Mouse (Mus musculus): Measurements from ENCODE around the gene Cd27. TPM values are rescaled to one million over a fixed set of nuclear protein-coding genes. Genes with fewer than 3 reads are reported as not detected.

Cd27 gene
- total RNA-seq, 2 experiments from 2014 or later: 0.19 to 0.68 TPM

DNA sequence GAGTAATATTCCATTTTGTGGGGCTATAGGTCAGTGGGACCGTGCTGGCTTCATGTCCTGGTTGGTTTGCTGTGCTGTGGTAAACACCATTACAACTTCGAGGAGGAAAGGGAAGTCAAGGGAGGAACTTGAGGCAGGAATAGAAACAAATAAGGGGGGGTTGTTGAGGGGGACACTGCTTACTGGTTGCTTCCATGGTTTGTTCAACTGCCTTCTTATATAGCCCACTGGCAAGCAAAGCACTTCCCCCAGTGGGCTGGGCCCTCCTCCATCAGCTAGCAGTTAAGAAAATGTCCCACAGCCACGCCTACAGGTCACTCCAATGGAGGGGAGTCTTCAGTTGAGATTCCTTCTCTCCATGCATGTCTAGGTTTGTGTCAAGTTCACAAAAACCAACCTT is 15.5 kb upstream of the Cd27 start:
- no peak for DNase-seq (ENCODE audit: low spot score)

DNA sequence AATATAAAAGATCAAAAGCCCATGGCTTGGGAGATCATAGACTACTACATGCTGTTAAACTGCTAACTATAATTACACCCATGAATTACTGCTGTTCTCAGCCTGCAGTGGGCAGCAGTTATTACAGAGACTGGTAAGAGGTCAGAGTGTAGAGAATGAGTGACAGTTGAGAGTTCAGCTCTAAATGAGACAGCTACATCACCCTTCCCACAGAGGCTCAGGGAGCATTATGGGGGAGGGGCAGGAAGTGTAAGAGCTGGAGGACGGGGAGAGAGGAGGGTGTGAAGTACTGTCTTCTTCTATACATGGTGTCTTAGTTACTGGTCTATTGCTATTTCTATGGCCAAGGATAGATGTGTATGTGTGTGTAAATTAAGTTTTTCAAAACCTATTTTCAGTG is 7.7 kb upstream of the Cd27 start:
- DNase-seq (ENCODE audit: low spot score): no peak

DNA sequence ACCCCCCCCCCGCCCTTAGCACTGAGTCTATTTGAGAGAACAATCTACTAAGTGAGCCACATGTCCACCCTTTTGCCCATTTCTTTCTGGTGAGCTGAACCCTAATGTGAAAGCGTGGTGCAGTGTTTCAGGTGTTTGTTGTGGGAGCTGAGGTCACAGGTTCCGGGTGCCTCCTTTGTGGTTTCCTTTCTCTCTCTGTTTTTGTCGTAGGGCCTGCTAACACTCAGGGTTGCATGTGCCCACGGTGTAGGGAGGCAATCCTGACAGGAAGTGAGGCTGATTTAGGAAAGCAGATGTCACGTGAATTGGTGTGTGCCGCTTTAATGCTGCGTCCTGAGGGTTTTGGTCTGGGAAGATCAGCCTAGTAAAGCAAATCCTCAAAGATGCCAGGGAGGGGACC is 4.8 kb upstream of the Cd27 start:
- no peak for DNase-seq (ENCODE audit: low spot score)

DNA sequence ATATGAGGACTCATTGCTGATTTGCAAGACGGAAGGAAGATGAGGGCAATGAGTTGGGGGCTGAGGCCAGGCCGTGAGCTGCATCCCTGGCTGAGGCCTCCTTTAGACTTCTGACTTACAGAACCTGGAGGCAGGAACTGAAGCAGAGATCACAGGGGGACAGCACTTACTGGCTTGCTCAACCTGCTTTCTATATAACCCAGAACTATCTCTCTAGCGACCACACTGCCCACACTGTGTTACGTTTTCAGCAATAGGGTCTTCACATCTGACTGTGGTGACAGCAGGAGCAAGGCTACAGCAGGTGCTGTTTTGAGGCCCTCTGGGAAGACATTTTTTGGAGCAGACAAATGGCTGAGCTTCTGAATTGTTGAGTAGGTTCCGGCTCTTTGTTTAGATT is 3.8 kb upstream of the Cd27 start:
- DNase-seq (ENCODE audit: low spot score): no peak

DNA sequence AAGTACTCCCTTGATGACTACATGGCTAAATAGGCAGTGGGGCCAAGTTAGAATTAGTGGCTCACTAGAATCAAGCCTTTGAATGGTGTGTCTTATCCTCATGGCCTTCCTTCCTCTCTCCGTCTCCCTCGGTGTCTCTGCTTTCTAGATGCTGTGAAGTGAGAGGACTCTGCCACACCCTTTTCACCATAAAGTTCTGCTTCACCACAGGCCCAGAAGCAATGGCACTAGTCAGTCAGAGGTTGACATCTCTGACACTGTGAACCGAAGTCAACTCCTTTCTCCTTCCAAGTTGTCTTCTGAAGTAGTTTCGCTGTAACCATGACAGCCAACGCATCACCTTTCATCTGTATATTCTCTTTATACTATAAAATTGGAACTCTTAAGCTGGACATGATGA is 2.7 kb upstream of the Cd27 start:
- DNase-seq (ENCODE audit: low spot score): no peak

DNA sequence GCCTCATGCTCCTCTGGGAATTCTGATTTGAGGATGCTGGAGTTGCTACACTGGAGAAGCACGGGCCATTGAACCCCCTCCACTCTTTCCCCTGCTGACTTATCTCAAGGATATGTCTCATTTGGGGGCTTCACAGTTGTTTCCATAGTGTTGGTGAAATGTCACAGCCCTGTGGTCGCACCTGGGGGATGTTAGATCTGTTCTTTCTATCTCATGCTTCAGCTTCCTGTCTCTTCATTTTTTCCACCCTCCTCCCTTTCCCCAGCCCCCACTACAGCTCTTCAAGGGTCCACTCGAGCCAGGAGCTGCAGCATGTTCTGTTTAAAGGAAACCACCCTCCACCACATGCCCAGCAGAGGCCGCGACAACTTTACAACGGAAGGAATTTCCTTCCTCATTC is 1.6 kb upstream of the Cd27 start:
- no peak for DNase-seq (ENCODE audit: low spot score)

DNA sequence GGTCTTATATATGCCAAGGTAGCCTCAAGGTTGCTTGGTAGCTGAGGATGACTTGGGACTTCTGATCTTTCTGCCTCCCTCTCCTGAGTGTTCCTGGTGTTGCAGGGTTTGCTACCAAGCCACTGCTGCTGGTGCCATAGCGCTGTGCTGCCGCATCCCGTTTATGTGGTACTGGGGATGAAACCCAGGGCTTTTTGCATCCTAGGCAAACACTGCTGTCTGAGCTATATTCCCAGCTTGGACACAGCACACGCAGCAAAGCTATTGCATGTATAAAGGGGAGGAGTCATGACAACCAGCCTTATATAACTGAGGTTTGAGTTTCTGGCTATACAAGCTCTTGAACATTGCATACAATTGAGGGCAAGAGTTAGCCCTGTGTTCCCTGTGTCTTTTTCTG is 611 bp upstream of the Cd27 start:
- no peak for DNase-seq (ENCODE audit: low spot score)

DNA sequence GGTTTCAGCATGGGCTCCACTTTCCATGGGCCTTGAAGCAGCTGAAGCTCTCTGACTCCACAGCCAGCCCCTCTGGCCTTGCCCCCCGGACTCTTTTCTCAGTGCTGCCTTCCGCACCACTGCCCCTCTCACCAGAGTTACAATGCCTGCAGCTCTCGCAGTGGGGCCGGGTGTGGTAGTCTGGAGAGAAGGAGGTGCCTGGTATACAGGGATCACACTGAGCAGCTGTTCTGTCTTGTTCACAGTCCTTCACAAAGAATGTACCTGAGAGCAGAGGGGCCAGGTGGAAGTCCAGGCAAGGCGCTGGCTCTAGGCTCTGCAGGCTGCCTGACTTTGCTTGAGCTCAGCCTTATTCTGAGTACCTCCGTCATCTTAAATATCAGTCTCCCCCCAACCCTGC is 469 bp downstream of the Cd27 start:
- DNase-seq (ENCODE audit: low spot score): no peak

DNA sequence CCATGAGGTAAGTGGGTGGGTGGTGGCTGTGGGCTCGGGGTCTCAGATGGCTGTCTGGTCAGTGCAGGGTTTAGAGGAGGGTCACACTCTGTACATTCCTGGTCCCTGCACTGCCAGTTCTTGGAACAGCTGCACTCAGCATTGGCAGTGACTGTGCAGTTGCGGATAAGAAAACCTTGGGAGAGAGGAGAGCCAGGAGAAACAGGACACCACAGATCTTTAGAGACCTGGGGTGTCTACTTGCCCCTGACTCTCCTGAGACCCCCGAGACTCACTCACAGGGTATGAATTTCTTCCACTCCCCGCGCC is 2.3 kb downstream of the Cd27 start:
- DNase-seq (ENCODE audit: low spot score): no peak

DNA sequence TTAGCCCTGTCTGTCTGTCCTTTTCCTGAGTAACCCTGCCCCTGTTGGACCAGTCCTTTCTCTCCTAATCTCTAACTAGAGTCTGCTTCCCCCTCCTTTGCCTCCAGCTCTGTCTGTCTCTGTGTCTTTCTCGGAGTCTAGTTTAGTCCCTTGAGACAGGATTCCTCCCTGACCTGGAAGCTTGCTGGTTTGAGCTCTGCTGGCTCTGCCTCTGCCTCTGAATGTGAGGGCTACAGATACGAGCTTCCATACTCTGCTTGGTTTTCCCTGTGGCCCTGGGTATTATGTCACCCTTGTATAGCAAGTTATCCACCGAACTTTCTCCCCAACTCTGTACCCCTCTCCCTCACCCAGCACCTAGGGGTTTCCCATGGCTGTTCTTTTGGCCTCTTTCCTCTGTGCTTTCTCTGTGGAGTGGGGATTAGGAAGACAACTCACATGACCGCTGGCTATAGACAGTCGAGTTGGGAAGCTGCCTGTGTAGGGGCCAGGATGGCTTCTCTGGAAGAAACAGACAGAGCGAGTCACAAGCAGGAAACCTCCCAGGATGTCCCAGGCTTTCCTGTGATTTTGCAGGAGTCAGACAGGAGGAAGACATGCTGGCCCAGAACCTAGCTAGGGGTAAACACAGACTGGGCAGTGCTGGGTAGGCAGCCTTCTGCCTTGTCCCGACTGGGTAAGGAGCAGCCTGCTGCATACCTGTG is 2.8 kb downstream of the Cd27 start:
- DNase-seq (ENCODE audit: low spot score): peak; percentile 32

DNA sequence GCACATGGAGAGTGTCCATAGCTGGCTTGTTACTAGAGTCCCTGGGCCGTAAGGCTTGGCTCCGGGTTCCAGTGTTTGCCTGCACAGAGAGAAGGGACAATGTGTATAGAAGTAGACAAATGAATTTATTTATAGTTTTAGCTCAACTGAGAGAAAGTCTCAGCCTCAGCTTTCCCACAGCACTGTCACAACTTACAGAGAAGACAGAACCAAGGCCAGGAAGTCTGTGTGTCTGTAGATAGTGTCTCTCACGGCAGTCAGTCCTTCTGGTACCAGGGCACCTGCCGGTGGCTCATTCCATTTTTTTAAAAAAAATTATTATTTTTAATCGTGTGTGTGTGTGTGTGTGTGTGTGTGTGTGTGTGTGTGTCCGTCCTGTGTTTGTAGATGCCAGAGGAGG is 4.3 kb downstream of the Cd27 start:
- no peak for DNase-seq (ENCODE audit: low spot score)

DNA sequence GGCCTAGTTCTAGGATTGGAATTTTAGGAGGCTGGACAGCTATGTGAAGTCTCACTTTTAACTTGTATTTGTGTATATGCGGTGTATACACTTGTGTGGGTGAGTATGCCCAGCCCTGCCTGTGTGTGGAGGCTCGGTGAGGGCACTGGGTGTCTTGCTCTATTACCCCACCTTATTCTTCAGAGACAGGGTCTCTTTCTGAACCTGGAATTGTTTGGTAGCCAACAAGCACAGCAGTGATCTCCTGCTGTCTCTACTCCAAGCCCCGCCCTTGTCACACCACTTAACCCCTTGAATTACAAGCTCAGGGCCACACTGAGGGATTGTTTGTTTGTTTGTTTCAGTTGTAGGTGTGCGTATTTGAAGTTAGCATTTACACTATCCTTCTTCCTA is 4.8 kb downstream of the Cd27 start:
- no peak for DNase-seq (ENCODE audit: low spot score)

DNA sequence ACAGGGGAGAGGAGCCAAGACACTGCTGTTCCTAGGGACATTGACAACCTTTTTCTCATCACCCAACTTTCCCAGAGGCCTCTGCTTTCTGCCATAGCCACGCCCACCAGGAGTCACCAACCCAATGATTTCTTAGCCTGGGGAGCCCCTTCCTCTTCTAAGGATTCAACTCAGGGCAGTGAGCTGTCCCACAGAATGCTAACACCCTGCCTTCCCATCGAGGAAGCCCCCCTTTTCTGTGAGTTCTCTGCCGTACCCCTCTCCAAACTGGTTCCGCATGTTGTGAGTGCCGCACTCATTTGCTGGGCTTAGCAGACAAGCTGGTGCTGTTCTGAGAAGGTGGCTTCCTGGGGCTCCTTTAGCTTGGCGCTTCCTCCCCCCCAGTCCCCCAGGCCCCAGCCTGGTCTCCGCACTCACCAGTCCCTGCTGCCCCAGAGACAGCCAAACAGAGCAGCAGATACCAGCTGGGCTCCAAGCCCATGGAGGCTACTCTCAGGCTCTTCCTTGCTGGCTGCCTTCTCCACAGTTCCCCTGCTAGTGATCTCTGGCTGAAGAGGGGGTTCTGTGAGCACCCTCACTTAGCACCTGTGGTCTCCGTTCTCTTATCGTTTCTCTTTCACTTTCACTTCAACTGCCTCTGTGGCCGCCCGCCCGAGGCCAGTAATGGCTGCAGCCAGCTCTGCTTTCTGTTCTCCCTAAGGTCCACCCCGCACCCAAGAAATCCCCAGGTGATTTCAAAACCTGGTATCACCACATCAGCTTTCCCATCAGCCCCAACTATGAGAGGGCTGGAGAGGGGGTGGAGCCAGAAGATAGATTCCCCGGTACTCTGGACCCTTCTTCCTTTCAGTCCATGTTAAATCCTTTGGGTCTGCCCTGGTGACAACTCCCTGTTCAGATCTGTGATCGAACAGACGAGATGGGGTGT is 5.4 kb downstream of the Cd27 start, which contains the start of gene Tapbpl:
TSS of gene Tapbpl (minus strand) at position 744 of the 928 bp plus-strand sequence.
- peak; percentile 62 for DNase-seq (ENCODE audit: low spot score)

DNA sequence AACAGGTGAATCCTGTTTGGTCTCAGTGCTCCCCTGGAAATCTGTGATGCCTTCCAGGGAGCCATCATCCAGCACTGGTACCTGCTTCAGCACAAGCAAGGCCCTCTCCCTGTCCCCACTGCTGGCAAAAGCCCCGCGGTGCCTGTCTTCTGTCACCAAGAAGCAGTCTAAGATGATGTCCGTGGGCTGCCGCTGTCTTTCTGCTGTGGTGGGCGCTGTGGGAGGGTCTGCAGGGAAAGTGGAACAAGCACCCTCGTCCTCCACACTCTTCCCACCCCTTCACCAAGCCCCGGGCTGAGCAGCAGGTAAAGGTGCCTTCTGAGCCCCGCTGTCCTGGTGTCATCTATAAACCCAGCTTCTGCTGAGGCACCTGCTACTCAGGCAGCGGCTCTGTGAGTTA is 6.2 kb downstream of the Cd27 start:
- no peak for DNase-seq (ENCODE audit: low spot score)

DNA sequence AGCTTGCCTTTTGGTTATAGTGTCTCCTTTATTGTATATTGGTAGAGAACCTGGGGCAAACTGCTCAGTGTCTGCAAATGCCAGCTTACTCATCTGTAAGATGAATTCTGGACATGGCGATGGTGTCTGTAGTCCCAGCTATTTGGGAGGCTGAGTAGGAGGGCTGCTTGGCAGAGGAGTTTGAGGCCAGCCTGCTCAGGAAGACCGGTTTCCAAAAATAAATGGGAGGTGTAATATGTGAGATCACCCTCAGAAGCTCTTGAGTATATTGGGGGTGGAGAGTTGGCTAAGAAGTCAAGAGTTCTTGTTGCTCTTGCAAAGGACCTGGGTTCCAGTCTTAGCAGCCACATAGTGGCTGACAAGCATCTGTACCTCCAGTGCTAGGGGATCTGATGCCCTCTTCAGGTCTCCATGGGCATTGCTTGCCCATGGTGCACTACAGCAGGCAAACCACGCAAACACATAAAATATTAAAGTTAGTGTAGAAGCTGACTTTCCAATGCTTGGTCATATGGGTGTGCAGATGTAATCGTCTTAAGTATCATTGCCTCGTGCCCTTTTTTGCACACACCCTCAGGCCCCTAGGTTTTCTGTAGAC is 11.2 kb downstream of the Cd27 start:
- no peak for DNase-seq (ENCODE audit: low spot score)

DNA sequence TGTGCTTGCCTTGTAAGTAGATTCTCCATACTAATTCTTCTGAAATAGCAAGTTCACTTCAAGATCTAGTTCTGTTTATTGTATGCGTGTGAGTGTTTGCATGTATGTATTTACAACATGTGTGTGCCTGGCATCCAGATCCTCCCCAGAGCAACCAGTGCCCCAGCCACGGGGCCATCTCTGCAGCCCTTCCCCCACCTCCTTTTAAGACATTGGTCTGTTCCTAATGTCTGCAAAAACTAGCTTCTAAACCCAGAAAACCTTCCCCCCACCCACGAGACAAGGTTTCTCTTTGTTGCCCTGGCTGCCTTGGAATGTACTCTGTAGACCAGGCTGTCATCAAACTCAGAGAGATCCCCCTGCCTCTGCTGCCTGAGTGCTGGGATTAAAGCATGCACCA is 14.2 kb downstream of the Cd27 start:
- DNase-seq (ENCODE audit: low spot score): no peak

DNA sequence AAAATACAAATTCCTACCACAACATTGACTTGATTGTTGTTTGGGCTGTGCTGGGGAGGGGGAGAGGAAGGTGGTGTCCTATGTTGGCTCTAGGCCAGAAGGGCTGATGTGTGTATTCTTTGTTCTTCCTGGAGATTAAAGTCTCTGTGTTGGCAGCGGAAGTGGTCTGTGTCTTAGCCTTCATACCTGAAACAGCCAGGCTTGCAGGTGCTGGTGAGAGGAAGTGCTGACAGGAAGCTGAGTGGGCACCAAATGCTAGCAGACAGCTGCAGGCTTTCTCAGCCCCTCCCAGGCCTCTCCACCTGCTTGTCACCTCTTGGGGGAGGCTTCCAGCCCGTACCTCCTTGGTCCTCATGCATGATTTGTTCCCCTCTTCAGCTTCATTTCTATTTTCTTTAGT is 14.7 kb downstream of the Cd27 start:
- no peak for DNase-seq (ENCODE audit: low spot score)

DNA sequence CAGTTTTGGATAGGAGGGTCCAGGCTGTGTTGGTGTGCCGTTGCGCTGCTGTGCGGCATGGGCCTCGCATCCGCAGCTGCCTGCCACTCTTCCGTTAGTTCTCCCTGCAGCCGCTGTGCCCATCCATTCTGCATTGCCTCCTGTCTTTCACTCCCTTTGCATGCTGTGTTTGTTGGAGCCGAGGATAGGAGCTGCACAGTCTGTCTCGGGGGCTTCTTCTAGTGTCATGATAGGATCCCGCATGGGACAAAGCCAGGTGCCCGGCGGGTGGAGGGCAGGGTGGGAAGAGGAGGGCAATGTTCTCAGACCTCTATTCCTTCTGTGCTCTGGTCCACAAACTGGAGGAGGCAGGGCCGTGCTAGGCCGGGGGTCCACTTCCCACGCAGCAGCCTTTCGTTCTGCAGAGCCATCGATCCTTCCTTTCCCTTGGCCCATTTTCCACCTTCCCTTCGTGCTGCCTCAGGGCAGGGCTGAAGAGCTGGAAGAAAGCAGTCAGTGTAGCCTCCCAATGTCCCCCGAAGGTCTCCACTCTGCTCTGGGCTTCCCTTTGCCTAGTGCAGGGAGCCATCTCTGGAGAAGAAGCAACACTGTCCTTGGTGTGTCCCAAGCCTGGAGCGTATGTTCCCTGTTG is 15.6 kb downstream of the Cd27 start:
- no peak for DNase-seq (ENCODE audit: low spot score)

DNA sequence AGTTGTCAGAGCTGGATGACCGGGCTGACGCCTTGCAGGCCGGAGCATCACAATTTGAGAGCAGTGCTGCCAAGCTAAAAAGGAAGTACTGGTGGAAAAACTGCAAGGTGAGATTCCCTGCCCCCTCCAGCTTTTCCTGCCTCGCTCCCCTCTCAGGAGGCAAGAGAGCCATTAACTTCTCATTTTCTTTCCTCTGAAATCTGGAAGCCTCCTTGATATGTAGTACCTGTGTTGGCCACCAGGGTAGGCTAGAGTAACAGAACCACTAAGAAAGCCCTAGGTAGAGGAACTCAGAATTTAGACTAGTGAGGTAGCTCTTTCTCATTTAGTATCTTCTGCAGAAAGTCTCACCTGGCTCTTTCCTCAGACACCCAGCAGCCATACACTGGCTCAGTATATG is 17.8 kb downstream of the Cd27 start:
- peak; percentile 70 for DNase-seq (ENCODE audit: low spot score)

DNA sequence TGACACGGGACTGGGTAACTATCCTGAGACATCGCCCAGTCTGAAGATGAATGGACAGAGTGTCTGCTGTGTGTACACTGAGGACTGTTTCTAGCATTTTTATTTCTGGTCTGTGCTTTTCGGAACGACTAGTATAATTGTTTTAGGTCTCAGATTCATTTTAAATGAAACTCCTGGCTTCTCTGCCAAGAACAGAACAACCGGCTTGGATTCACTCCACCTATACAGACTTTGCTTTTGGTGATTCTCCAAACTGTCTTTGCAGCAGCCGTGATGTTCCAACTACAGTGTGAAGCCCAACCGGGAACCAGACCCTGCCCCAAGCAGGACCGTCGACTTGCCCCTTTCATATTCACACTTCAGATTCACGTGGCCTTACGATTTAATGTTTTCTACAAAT is 18.9 kb downstream of the Cd27 start:
- DNase-seq (ENCODE audit: low spot score): no peak

DNA sequence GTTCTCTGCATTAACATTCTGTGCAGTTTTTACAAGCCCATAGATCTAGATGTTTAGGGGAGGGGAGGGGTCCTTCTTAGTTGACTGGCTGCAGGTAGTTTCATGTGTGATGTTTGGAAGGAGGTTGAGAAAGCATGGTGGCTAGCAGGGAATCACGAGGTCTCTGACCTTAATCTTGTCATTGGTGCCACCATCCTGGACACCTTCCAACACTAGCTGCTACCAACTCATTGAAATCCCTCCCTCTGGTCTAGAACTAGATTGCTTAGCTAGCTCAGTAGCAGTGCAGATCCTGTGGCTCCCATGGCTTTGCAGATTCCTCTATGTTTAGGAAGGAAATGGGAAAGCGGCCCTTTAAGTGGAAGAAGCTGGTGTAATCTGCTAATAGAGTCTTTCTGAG is 19.9 kb downstream of the Cd27 start:
- no peak for DNase-seq (ENCODE audit: low spot score)

Measured in gastrocnemius, adult 18-20 months (tissue).